Mouse (Mus musculus) hindbrain, postnatal 0 days (tissue): ENCODE results near the gene Fam171a2. TPM values are rescaled to one million over a fixed set of nuclear protein-coding genes. Genes with fewer than 3 reads are reported as not detected.
"Not testable (repeated sequence)": the region's sequence is repeated elsewhere in the genome, so short reads cannot be mapped to it uniquely, and the experiment has no call there.

Experiments
- ATAC-seq: fragments of 200-750 bp; cut with Nextera tagmentation; 2 replicates; pipeline ENCODE4 v1.8.0; 2017; ENCODE audit warnings: mild to moderate bottlenecking, moderate TSS enrichment, moderate library complexity
- DNase-seq: peaks from one replicate; pipeline ENCODE4 v3.0.0-alpha.2; 2015; ENCODE audit warnings: low spot score
- H3K27ac ChIP-seq: fragments of 300-500 bp; sonication (generic); 2 replicates; pipeline ENCODE4 v1.5.1; 2014; ENCODE audit warnings: mild to moderate bottlenecking
- H3K27me3 ChIP-seq: fragments of 300-500 bp; sonication (generic); 2 replicates; pipeline ENCODE4 v1.6.1; 2014; ENCODE audit warnings: low read length, mixed read lengths; ENCODE audit not compliant: insufficient read depth
- H3K36me3 ChIP-seq: fragments of 300-500 bp; sonication (generic); 2 replicates; pipeline ENCODE4 v1.6.1; 2014; ENCODE audit warnings: low read length, mixed read lengths; ENCODE audit not compliant: insufficient read depth
- H3K4me1 ChIP-seq: fragments of 300-500 bp; sonication (generic); 2 replicates; pipeline ENCODE4 v1.6.1; 2014; ENCODE audit warnings: antibody characterized with exemption, low read length, mixed read lengths; ENCODE audit not compliant: insufficient read depth
- H3K4me2 ChIP-seq: fragments of 300-500 bp; sonication (generic); 2 replicates; pipeline ENCODE4 v1.6.1; 2014; ENCODE audit warnings: low read depth, mild to moderate bottlenecking, low read length, moderate library complexity, mixed read lengths
- H3K4me3 ChIP-seq: fragments of 300-500 bp; sonication (generic); 2 replicates; pipeline ENCODE4 v1.5.1; 2014; ENCODE audit warnings: low read length
- H3K9ac ChIP-seq: fragments of 300-500 bp; sonication (generic); replicated peaks from 2 replicates; pipeline ENCODE4 v1.6.1; 2014; ENCODE audit warnings: mild to moderate bottlenecking, low read length, moderate library complexity, mixed read lengths
- H3K9me3 ChIP-seq: fragments of 300-500 bp; sonication (generic); 2 replicates; pipeline ENCODE4 v1.6.1; 2016; ENCODE audit warnings: low read length, mixed read lengths
- CTCF ChIP-seq: IDR thresholded peaks from 2 replicates; pipeline ENCODE4 v1.5.1; 2016; ENCODE audit warnings: antibody characterized with exemption, control low read depth, low read depth
- WGBS: fragments of 180-500 bp; shearing (Covaris S2); extraction: QIAGEN DNeasy Blood & Tissue Kit; methylation state at CpG from one replicate; pipeline ENCODE4 v1.1.7; 2014; 5-methylcytosine and 5-hydroxymethylcytosine counted together
- polyA plus RNA-seq: library from polyadenylated mRNA; unstranded; fragments of >200 nt; fragmentation: Nextera tagmentation; extraction: Ambion mirVana; gene quantifications from 2 replicates; pipeline ENCODE4 v1.2.1, GENCODE M21; 2015
- total RNA-seq: library from RNA; depleted of rRNA; stranded (reverse); fragments of >200 nt; gene quantifications from 2 replicates; pipeline ENCODE4 v1.2.3, GENCODE M21; 2014

Fam171a2 gene
- total and polyA plus RNA-seq, 2 experiments from 2014 or later, result 20.6 to 546 TPM

DNA sequence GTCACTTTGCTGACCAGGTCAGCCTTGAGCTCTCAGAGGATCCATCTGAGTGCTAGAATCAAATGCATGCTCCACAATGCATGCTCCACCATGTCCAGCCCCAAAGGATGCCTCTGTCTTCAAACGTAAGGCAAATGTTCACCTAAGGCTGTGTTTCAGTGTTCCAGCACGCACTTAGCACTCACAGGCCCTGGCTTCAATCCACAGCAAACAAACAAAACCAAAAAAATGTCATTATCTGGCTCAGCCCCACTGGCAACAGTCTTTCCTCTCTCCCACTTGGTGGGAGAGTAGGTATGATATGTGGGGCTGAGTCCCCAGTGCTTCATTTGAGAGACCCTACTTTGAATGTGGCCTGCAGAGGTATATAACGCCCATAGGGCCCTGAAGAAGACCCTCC is 36.4 kb downstream of the Fam171a2 start:
- WGBS, result 81% methylated on average over 3 of the region's 3 CpGs
- ATAC-seq (no peak), DNase-seq (no peak)
- Histone ChIP-seq H3K9me3 (no peaks in the 10 kb centered on the region), H3K4me3 (no peak overlapping the region), H3K27me3 (no peaks in the 10 kb centered on the region), H3K27ac (no peak overlapping the region), H3K4me2 (no peak overlapping the region), H3K9ac (no peak overlapping the region), H3K36me3 (no peaks in the 10 kb centered on the region), H3K4me1 (peaks cover 12% of the 10 kb centered on the region; the same call in 1 of the 2 replicates)
- TF ChIP-seq CTCF, result no peak

DNA sequence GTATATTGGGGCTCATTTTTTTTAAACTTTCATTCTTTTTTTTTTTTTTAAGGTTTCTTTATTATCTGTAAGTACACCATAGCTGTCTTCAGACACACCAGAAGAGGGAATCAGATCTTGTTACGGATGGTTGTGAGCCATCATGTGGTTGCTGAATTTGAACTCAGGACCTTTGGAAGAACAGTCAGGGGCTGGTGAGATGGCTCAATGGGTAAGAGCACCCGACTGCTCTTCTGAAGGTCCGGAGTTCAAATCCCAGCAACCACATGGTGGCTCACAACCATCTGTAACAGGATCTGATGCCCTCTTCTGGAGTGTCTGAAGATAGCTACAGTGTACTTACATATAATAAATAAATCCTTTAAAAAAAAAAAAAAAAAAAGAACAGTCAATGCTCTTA is 37.1 kb downstream of the Fam171a2 start:
- H3K4me2 ChIP-seq, H3K36me3 ChIP-seq, H3K27me3 ChIP-seq, H3K9ac ChIP-seq, H3K27ac ChIP-seq, H3K9me3 ChIP-seq, DNase-seq, H3K4me3 ChIP-seq, ATAC-seq: not testable (repeated sequence)
- H3K4me1 ChIP-seq, result peaks cover 17% of the 10 kb centered on the region
- WGBS, result 90% methylated on average over 3 of the region's 3 CpGs

DNA sequence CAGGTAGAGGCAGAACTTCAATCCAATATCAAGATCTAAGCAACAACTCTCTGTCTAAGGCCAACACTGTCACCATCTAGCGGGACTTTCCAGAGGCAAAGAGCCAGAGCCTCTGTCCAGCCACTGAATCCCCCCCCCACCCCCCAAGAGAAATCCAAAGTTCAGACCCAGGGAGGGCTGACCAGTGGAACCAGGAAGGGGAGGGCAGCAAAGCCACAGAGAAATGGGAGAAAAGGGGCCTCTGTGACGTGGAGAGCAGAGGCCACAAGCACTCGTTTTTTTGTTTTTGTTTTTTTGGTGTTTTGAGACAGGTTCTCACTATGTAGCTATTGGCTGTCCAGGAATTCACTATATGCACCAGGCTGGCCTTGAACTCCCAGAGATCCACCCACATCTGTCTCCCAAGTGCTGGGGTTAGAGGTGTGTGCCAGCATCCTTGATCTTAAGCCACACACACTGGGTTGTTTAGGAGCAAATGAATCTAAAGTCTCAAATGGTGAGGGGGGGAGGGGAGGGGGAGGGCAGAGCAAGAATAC is 37.6 kb downstream of the Fam171a2 start:
- H3K4me2 ChIP-seq, result no peak overlapping the region
- ATAC-seq (no peak), DNase-seq (no peak)
- TF ChIP-seq CTCF, result no peak
- H3K9ac ChIP-seq, result no peak overlapping the region
- H3K36me3 ChIP-seq, result no peaks in the 10 kb centered on the region
- H3K9me3 ChIP-seq, result no peaks in the 10 kb centered on the region
- no peaks in the 10 kb centered on the region for H3K27me3 ChIP-seq
- H3K4me3 ChIP-seq, result no peak overlapping the region
- H3K4me1 ChIP-seq, result peaks cover 17% of the 10 kb centered on the region
- no peak overlapping the region for H3K27ac ChIP-seq
- 73% methylated on average over 3 of the region's 3 CpGs for WGBS

GRCm38 (mm10) chr11:102408888-102409794 is 38.3 kb downstream of the Fam171a2 start:
- Histone ChIP-seq H3K4me3 (peak overlapping the region; percentile 71), H3K9me3 (no peaks in the 10 kb centered on the region), H3K9ac (no peak overlapping the region), H3K36me3 (peaks cover 6% of the 10 kb centered on the region; the same call in 1 of the 2 replicates), H3K4me1 (peaks cover 17% of the 10 kb centered on the region), H3K27me3 (no peaks in the 10 kb centered on the region), H3K4me2 (peak overlapping the region; percentile 73), H3K27ac (peak overlapping the region; percentile 28; the same call in 1 of the 2 replicates)
- 43% methylated on average over 15 of the region's 15 CpGs for WGBS
- ATAC-seq (no peak), DNase-seq (no peak)
- TF ChIP-seq CTCF, result no peak

GRCm38 (mm10) chr11:102408344-102408876 is 39.1 kb downstream of the Fam171a2 start:
- H3K27ac ChIP-seq, result peak overlapping the region; percentile 88

GRCm38 (mm10) chr11:102407834-102408215 is 39.7 kb downstream of the Fam171a2 start, which contains the start of gene Slc25a39:
Gene Slc25a39, minus strand, starts transcription at chr11:102407946.
- Histone ChIP-seq H3K27ac (peak within 1 kb of the TSS; percentile 88), H3K4me2 (peak within 1 kb of the TSS; percentile 73), H3K9me3 (no peaks in the 10 kb centered on the region), H3K9ac (peak within 1 kb of the TSS; percentile 69), H3K4me1 (peaks cover 17% of the 10 kb centered on the region), H3K27me3 (no peaks in the 10 kb centered on the region), H3K4me3 (peak within 1 kb of the TSS; percentile 71), H3K36me3 (peaks cover 19% of the 10 kb centered on the region; the same call in 1 of the 2 replicates)
- ATAC-seq (no peak), DNase-seq (no peak)
- no peak for TF ChIP-seq CTCF
- under 1% methylated on average over 19 of the region's 19 CpGs for WGBS

More at GRCm38 (mm10) chr11:102408344-102408876, 39.1 kb downstream of the Fam171a2 start:
- Histone ChIP-seq H3K9me3 (no peaks in the 10 kb centered on the region), H3K4me3 (peak overlapping the region; percentile 71), H3K4me1 (peaks cover 17% of the 10 kb centered on the region), H3K9ac (peak overlapping the region; percentile 69; the same call in 1 of the 2 replicates), H3K36me3 (peaks cover 13% of the 10 kb centered on the region; the same call in 1 of the 2 replicates), H3K27me3 (no peaks in the 10 kb centered on the region), H3K4me2 (peak overlapping the region; percentile 73)
- DNase-seq, result peak; percentile 99
- TF ChIP-seq CTCF, result no peak
- ATAC-seq, result peak; percentile 93
- WGBS, result under 1% methylated on average over 32 of the region's 32 CpGs
